Mouse (Mus musculus) lung, adult 2 months (tissue): ENCODE measurements around the gene Rfx4.

Experiments
- CTCF ChIP-seq: fragments of 200-500 bp; IDR thresholded peaks from 2 replicates; pipeline ENCODE4 v1.5.1; 2011; ENCODE audit warnings: mild to moderate bottlenecking, low read length, control low read depth; ENCODE audit not compliant: insufficient read depth
- POLR2A ChIP-seq: fragments of 200-500 bp; IDR thresholded peaks from 2 replicates; pipeline ENCODE4 v1.6.1; 2011; ENCODE audit warnings: low read depth, mild to moderate bottlenecking, control low read depth, low read length, borderline replicate concordance; ENCODE audit errors: extremely low read depth

- TF ChIP-seq POLR2A (no peak), CTCF (no peak)
Observed at GRCm38 (mm10) chr10:84903742-84904141, 147.9 kb downstream of the Rfx4 start.
